Mouse (Mus musculus): Measurements from ENCODE around the gene Hist2h3c2.

Hist2h3c2 gene

DNA sequence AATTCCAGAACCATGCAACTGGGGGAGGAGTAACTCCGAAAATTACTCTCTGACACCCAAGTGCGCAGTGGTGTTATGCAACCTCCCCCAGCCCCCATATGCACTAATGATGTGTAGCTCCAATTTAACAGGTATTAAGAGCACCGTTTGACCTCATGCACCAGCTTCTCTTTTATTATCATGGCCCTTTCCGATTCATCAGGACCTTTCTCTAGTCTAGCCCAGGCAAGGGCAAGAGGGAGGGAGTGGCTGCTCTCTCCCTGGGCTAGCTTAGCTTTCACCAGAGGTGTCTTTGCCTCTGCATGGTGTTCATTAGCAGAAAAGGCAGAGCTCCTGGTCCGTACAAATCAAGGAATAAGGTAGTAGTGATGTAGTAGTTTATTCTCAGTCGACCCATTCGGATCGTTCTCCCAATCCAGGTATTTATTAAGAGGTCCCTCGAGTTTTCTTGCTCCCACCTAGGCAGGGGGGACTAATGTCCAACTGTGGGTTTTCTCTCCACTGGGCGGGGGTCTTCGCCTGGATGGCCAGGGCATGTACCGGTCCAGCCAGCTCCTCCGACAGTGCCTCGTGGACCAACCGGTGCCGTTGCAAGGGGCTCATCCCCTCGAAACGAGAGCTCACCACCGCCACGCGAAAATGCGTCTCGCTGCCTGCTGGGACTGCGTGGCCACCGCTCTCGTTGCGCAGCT lies 42.3 kb downstream of the Hist2h3c2 start:
- peak; percentile 30 for DNase-seq (ENCODE audit: low read depth)

- peak; percentile 33 for DNase-seq (ENCODE audit: low read depth)
Measured at GRCm38 (mm10) chr3:96195616-96196313, 43.2 kb downstream of the Hist2h3c2 start.

- peak; percentile 65 for DNase-seq (ENCODE audit: low read depth)
Measured at GRCm38 (mm10) chr3:96194966-96195365, 44.0 kb downstream of the Hist2h3c2 start.

DNA sequence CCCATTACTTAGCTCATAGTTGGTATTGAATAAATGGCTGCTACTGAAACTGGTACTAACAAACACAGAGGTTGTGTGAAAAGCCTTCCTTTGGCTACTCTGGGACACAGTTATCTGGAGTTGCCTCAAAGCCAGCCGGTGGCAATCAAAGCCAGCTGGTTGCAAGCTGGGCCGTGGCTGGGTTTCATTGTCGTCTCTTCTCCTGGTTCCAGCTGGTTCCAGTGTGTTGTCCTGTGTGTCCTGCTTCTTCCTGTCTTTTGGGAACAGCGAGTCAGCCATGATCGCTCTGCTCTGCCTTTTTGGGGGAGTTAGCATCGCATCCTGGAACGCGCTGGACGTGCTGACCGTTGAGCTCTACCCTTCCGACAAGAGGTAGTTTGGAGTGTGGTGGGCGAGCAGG lies 46.0 kb downstream of the Hist2h3c2 start:
- no peak for DNase-seq (ENCODE audit: low read depth)

All from naive thymus-derived CD4-positive, alpha-beta T cell, adult 2 months (primary cell).